Mouse (Mus musculus): ENCODE data around the gene Rdh12. TPM values are rescaled to one million over a fixed set of nuclear protein-coding genes. Genes with fewer than 3 reads are reported as not detected.

The Rdh12 gene
- 0.93 and 1.3 TPM in 2 replicates for total RNA-seq (2014; rRNA removed)
- polyA plus RNA-seq (2015; fragmentation: Nextera tagmentation; extraction: Ambion mirVana), result 1.0 and 1.3 TPM in 2 replicates

DNA sequence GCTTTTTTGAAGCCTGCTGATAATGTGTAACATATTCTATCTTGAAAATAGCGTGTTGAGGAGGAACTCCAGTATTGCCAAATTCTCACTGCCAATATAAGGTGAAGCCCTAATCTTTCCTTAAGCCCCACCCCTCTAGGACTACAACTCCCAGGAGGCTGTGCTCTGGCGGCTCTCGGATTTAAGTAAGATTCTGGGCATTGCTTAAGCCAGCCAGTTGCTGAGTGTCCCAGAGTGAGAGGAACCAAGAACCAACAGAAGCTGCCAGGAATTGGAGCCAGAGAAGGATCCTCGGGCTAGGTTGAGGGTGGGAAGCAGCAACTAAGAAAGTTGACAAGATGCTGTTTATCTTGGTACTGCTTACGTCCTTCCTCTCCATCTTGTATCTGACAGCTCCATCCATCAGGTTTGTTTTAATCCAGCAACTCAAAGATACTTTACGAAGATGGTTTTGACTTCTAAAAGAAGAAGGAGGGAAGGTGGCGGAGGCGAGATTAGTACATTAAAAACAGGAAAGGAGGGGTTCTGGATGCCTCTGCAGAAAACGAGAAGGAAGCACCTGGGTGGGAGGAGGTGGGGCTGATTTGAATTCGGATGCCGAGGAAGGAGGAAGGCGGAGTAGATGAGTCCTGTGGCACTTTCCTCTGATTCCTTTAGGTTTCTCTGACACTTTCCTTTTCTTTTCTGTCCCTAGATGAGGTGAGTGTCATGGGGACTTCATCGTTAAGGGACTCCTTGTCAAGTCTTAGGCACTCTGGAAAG, at the start of gene Rdh12:
Rdh12 (plus strand) TSS at position 212 of the 762 bp plus-strand sequence.
- H3K27me3 ChIP-seq (ENCODE audit: insufficient read depth, low read length), result no peaks in the 10 kb centered on the region
- H3K9me3 ChIP-seq (ENCODE audit: low read length), result no peaks in the 10 kb centered on the region
- no peak within 1 kb of the TSS for H3K9ac ChIP-seq (replicated peaks; ENCODE audit: low read length, poor library complexity, severe bottlenecking)
- WGBS, result 4% methylated on average over 13 of the region's 13 CpGs
- ATAC-seq (ENCODE audit: low FRiP score) (no peak), DNase-seq (ENCODE audit: low spot score) (peak; percentile 67)
- no peak for TF ChIP-seq CTCF (IDR thresholded peaks at IDR 0.05)
- peak within 1 kb of the TSS; percentile 53 for H3K4me2 ChIP-seq (ENCODE audit: low read depth, low read length, poor library complexity, severe bottlenecking)
- no peaks in the 10 kb centered on the region for H3K36me3 ChIP-seq (ENCODE audit: insufficient read depth, low read length)
- H3K4me1 ChIP-seq (ENCODE audit: insufficient read depth, low read length), result no peaks in the 10 kb centered on the region
- no peak within 1 kb of the TSS for H3K27ac ChIP-seq (ENCODE audit: low read depth, low read length)
- peak within 1 kb of the TSS; percentile 40 for H3K4me3 ChIP-seq (ENCODE audit: low read depth, low read length)

DNA sequence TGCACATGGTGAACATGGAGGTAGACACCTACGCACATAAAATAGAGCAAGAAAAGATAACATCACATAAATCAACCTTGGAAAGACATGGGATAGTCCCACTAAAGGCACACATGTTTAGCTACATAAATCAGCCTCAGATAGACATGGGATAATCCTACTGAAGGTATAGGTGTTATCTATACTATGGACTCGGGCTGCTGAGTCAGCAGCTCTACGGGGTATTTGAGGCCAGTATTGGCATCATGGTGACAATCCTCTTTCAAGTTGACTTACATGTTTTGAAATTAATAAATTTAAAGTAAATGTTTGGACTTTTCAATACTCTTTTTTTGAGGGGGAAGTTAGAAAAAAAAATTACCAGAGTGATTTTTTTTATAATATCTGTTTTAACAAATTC, 45.8 kb upstream of the Rdh12 start:
- peaks cover 56% of the 10 kb centered on the region for H3K36me3 ChIP-seq (ENCODE audit: insufficient read depth, low read length)
- H3K27me3 ChIP-seq (ENCODE audit: insufficient read depth, low read length), result no peaks in the 10 kb centered on the region
- no peak overlapping the region for H3K27ac ChIP-seq (ENCODE audit: low read depth, low read length)
- no peak overlapping the region for H3K4me3 ChIP-seq (ENCODE audit: low read depth, low read length)
- DNase-seq (ENCODE audit: low spot score) (no peak), ATAC-seq (ENCODE audit: low FRiP score) (no peak)
- H3K9me3 ChIP-seq (ENCODE audit: low read length), result no peaks in the 10 kb centered on the region
- no peaks in the 10 kb centered on the region for H3K4me1 ChIP-seq (ENCODE audit: insufficient read depth, low read length)
- H3K4me2 ChIP-seq (ENCODE audit: low read depth, low read length, poor library complexity, severe bottlenecking), result no peak overlapping the region
- TF ChIP-seq CTCF (IDR thresholded peaks at IDR 0.05), result no peak
- 96% methylated on average over 3 of the region's 3 CpGs for WGBS
- H3K9ac ChIP-seq (replicated peaks; ENCODE audit: low read length, poor library complexity, severe bottlenecking), result no peak overlapping the region

DNA sequence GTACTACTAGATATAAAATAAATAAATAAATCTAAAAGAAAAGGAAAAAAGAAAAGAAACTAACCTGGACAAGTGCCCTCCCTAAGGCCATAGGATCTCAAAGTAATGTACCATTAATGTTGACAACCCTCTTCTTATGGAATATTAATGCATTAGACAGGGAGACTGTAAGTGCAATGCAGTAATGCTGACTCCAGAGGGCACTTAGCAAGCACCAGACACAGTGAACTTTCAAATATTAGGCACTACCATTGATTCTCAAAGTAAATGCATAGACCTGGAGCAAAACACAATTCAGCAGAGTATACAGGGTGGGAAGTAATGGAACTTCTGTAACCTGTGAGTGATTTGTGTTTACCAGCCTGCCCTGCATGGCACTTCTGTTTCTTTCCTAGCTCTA, 39.5 kb upstream of the Rdh12 start:
- H3K4me2 ChIP-seq (ENCODE audit: low read depth, low read length, poor library complexity, severe bottlenecking), result no peak overlapping the region
- TF ChIP-seq CTCF (IDR thresholded peaks at IDR 0.05), result peak; percentile 57
- H3K4me1 ChIP-seq (ENCODE audit: insufficient read depth, low read length), result peaks cover 5% of the 10 kb centered on the region; the same call in 1 of the 2 replicates
- no peak for ATAC-seq (ENCODE audit: low FRiP score)
- no peak overlapping the region for H3K9ac ChIP-seq (replicated peaks; ENCODE audit: low read length, poor library complexity, severe bottlenecking)
- no peak overlapping the region for H3K27ac ChIP-seq (ENCODE audit: low read depth, low read length)
- peaks cover 15% of the 10 kb centered on the region; the same call in 1 of the 2 replicates for H3K36me3 ChIP-seq (ENCODE audit: insufficient read depth, low read length)
- no peaks in the 10 kb centered on the region for H3K9me3 ChIP-seq (ENCODE audit: low read length)
- no peak overlapping the region for H3K4me3 ChIP-seq (ENCODE audit: low read depth, low read length)
- no peaks in the 10 kb centered on the region for H3K27me3 ChIP-seq (ENCODE audit: insufficient read depth, low read length)
- no peak for DNase-seq (ENCODE audit: low spot score)

DNA sequence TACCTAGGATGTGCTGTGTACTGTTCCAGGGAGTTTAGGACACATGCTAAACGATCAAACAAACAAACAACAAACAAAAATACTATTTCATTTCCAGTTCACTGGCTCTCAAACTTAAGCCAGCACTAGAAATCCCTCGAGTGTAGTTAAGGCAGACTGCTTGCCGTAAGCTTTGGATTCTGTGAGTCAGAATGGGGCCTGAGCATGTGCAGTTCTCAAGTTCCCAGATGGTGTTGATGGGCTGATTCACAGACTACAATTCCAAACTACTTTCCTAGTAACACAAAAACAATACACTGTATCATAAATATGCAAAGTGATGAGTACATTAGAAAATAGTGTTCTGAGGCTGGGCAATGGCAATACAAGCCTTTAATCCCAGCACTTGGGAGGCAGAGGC, 38.3 kb upstream of the Rdh12 start:
- Histone ChIP-seq H3K4me3 (ENCODE audit: low read depth, low read length) (no peak overlapping the region), H3K4me2 (ENCODE audit: low read depth, low read length, poor library complexity, severe bottlenecking) (no peak overlapping the region), H3K27ac (ENCODE audit: low read depth, low read length) (no peak overlapping the region), H3K27me3 (ENCODE audit: insufficient read depth, low read length) (no peaks in the 10 kb centered on the region), H3K9ac (replicated peaks; ENCODE audit: low read length, poor library complexity, severe bottlenecking) (no peak overlapping the region), H3K36me3 (ENCODE audit: insufficient read depth, low read length) (peaks cover 8% of the 10 kb centered on the region; the same call in 1 of the 2 replicates), H3K4me1 (ENCODE audit: insufficient read depth, low read length) (peaks cover 5% of the 10 kb centered on the region; the same call in 1 of the 2 replicates), H3K9me3 (ENCODE audit: low read length) (no peaks in the 10 kb centered on the region)
- 78% methylated on average over 3 of the region's 3 CpGs for WGBS
- DNase-seq (ENCODE audit: low spot score), result no peak
- ATAC-seq (ENCODE audit: low FRiP score), result no peak
- TF ChIP-seq CTCF (IDR thresholded peaks at IDR 0.05), result no peak

DNA sequence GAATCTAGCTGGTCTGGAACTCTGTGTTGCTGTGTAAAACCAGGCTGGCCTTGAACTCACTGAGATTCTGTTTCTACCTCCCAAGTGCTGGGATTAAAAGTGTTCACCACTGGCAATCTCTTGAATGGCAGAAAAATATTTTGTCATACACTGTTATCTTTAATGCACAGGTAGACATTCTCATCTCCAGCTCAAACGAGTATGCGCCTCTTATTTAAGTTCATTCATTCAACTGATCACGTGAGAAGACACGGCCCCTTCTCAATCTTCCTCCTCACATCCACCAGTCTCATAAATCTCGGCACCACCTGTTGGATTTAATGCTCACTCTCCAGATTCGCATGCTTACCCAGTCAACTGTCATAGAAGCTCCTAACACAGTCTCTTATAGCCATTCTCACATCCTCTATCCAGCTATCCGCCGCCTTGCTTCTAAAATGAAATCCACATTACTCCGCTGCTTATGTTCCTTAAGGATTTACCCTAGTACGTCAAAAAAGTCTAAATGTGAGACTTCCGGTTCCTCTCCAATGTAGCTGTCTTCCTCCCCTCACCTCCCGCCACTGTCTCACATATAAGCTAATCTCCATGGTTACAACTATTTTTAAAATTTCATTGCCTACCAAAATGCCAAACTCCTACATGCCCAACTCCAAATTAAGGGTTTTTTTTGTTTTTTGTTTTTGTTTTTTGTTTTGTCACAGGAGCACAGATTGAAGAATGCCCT, 37.3 kb upstream of the Rdh12 start:
- Histone ChIP-seq H3K27ac (ENCODE audit: low read depth, low read length) (no peak overlapping the region), H3K9ac (replicated peaks; ENCODE audit: low read length, poor library complexity, severe bottlenecking) (peak overlapping the region; percentile 86), H3K4me2 (ENCODE audit: low read depth, low read length, poor library complexity, severe bottlenecking) (peak overlapping the region; percentile 61), H3K9me3 (ENCODE audit: low read length) (no peaks in the 10 kb centered on the region), H3K4me3 (ENCODE audit: low read depth, low read length) (peak overlapping the region; percentile 97), H3K27me3 (ENCODE audit: insufficient read depth, low read length) (no peaks in the 10 kb centered on the region), H3K4me1 (ENCODE audit: insufficient read depth, low read length) (peaks cover 5% of the 10 kb centered on the region; the same call in 1 of the 2 replicates), H3K36me3 (ENCODE audit: insufficient read depth, low read length) (peaks cover 6% of the 10 kb centered on the region)
- WGBS, result 28% methylated on average over 12 of the region's 12 CpGs
- no peak for DNase-seq (ENCODE audit: low spot score)
- peak; percentile 19; the same call in 1 of the 2 replicates for ATAC-seq (ENCODE audit: low FRiP score)
- TF ChIP-seq CTCF (IDR thresholded peaks at IDR 0.05), result no peak

All from midbrain, postnatal 0 days (tissue).